ENCODE assay signal across 16 mouse cellular contexts in the genomic region with DNA sequence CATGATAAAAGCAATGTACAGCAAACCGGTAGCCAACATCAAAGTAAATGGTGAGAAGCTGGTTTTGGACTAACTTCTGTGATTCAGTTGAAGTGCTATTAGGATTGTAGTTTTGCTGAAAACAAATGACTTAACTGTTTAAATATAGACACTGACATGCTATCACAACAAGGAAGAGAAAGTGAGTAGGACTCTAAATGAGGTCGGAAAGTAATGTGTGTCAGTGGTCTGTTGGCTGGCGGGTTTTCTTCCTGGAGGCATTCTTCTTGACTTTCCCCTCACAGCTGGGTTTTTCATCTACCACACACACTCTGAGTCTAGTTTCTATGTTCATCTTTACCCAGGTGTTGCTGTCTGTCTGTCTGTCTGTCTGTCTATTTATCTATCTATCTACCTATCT.
"Had no signal": no experiment of that assay in that cellular context is flagged by ENCODE, and none has a peak within 500 bp of the region (broad histone marks: within the 10 kb centered on the region; RNA-seq: fewer than 3 reads in every experiment).

No protein-coding gene starts in this region.

- H3K4me3 ChIP-seq: neural tube, embryonic 13.5 days; neural tube, embryonic 15.5 days; stomach, embryonic 15.5 days had no signal

- H3K27me3 ChIP-seq: neural tube, embryonic 13.5 days; neural tube, embryonic 15.5 days; stomach, embryonic 15.5 days had no signal

- DNase-seq: retina, postnatal 1 day; right cerebral cortex, adult 18-20 months; right cerebral cortex, postnatal 14 days; right cerebral cortex, postnatal 25 days; right cerebral cortex, postnatal 4 days; spleen, adult 18-20 months; thymus, adult 18-20 months; thymus, adult 2 months; thymus, postnatal 14 days; thymus, postnatal 25 days; thymus, postnatal 36 days; thymus, postnatal 4 days had no signal

- H3K36me3 ChIP-seq: neural tube, embryonic 13.5 days; neural tube, embryonic 15.5 days; stomach, embryonic 15.5 days had no signal

- H3K9me3 ChIP-seq: neural tube, embryonic 13.5 days; neural tube, embryonic 15.5 days; stomach, embryonic 15.5 days had no signal

- H3K4me2 ChIP-seq: neural tube, embryonic 13.5 days; neural tube, embryonic 15.5 days; stomach, embryonic 15.5 days had no signal

- H3K4me1 ChIP-seq: neural tube, embryonic 13.5 days; neural tube, embryonic 15.5 days; stomach, embryonic 15.5 days had no signal

- H3K27ac ChIP-seq: neural tube, embryonic 13.5 days; neural tube, embryonic 15.5 days; stomach, embryonic 15.5 days; stomach, postnatal 0 days had no signal

- H3K9ac ChIP-seq: neural tube, embryonic 13.5 days; neural tube, embryonic 15.5 days; stomach, embryonic 15.5 days had no signal
